Mouse (Mus musculus) forebrain, embryonic 10.5 days (tissue): ENCODE results near the gene Eid3. TPM values are rescaled to one million over a fixed set of nuclear protein-coding genes. Genes with fewer than 3 reads are reported as not detected.

ENCODE experiments used
- DNase-seq: peaks from one replicate; pipeline ENCODE4 v3.0.0-alpha.2; 2017; ENCODE audit warnings: low spot score; ENCODE audit errors: extremely low spot score
- H3K27ac ChIP-seq: fragments of 300-500 bp; sonication (generic); 2 replicates; pipeline ENCODE4 v1.5.1; 2016; ENCODE audit warnings: mild to moderate bottlenecking
- H3K27me3 ChIP-seq: fragments of 300-500 bp; sonication (generic); 2 replicates; pipeline ENCODE4 v1.6.1; 2016; ENCODE audit warnings: mild to moderate bottlenecking; ENCODE audit not compliant: poor library complexity, severe bottlenecking
- H3K36me3 ChIP-seq: fragments of 300-500 bp; sonication (generic); replicated peaks from 2 replicates; pipeline ENCODE4 v1.6.1; 2016; ENCODE audit warnings: mild to moderate bottlenecking, moderate library complexity
- H3K4me1 ChIP-seq: fragments of 300-500 bp; sonication (generic); 2 replicates; pipeline ENCODE4 v1.6.1; 2016
- H3K4me3 ChIP-seq: fragments of 300-500 bp; sonication (generic); 2 replicates; pipeline ENCODE4 v1.5.1; 2016; ENCODE audit warnings: mild to moderate bottlenecking, moderate library complexity
- H3K9me3 ChIP-seq: fragments of 300-500 bp; sonication (generic); 2 replicates; pipeline ENCODE4 v1.6.1; 2016; ENCODE audit warnings: mild to moderate bottlenecking, moderate library complexity
- WGBS: fragments of 180-500 bp; shearing (Covaris S2); methylation state at CpG from one replicate; pipeline ENCODE4 v1.1.7; 2016; 5-methylcytosine and 5-hydroxymethylcytosine counted together
- polyA plus RNA-seq: library from polyadenylated mRNA; unstranded; fragments of >200 nt; fragmentation: Nextera tagmentation; extraction: Ambion mirVana; gene quantifications from 2 replicates; pipeline ENCODE4 v1.2.1, GENCODE M21; 2016

Eid3 gene
- 0.57 and 0.66 TPM in 2 replicates for polyA plus RNA-seq

- peaks cover 94% of the 10 kb centered on the region for H3K36me3 ChIP-seq
- no peaks in the 10 kb centered on the region for H3K27me3 ChIP-seq
- peaks cover 34% of the 10 kb centered on the region for H3K4me1 ChIP-seq
- 73% methylated on average over 9 of the region's 9 CpGs for WGBS
- no peak within 1 kb of the TSS for H3K4me3 ChIP-seq
- DNase-seq = no peak
- H3K27ac ChIP-seq = no peak within 1 kb of the TSS
- no peaks in the 10 kb centered on the region for H3K9me3 ChIP-seq
Observed at GRCm38 (mm10) chr10:82866356-82866755, at the start of gene Eid3. TSS of gene Eid3 (plus strand) at chr10:82866626.

GRCm38 (mm10) chr10:82817514-82817913, 48.9 kb upstream of the Eid3 start:
- Histone ChIP-seq H3K27me3 (peaks cover 2% of the 10 kb centered on the region; the same call in 1 of the 2 replicates), H3K9me3 (no peaks in the 10 kb centered on the region; the same call in 1 of the 2 replicates), H3K4me1 (peaks cover 56% of the 10 kb centered on the region), H3K4me3 (no peak overlapping the region), H3K36me3 (no peaks in the 10 kb centered on the region), H3K27ac (peak overlapping the region; percentile 85)
- whole genome bisulfite sequencing = 34% methylated on average over 3 of the region's 3 CpGs
- DNase-seq = peak; percentile 41

- Histone ChIP-seq H3K27ac (peak overlapping the region; percentile 85), H3K9me3 (no peaks in the 10 kb centered on the region; the same call in 1 of the 2 replicates), H3K4me1 (peaks cover 56% of the 10 kb centered on the region), H3K4me3 (no peak overlapping the region), H3K36me3 (no peaks in the 10 kb centered on the region), H3K27me3 (no peaks in the 10 kb centered on the region)
- no peak for DNase-seq
- 51% methylated on average over 9 of the region's 9 CpGs for WGBS
Observed at GRCm38 (mm10) chr10:82817936-82818335, 48.5 kb upstream of the Eid3 start.

- Histone ChIP-seq H3K4me1 (peaks cover 56% of the 10 kb centered on the region), H3K36me3 (no peaks in the 10 kb centered on the region), H3K4me3 (no peak overlapping the region), H3K27ac (peak overlapping the region; percentile 85), H3K9me3 (no peaks in the 10 kb centered on the region), H3K27me3 (no peaks in the 10 kb centered on the region)
- 76% methylated on average over 6 of the region's 6 CpGs for WGBS
- DNase-seq = no peak
Observed at GRCm38 (mm10) chr10:82818661-82819060, 47.8 kb upstream of the Eid3 start.

GRCm38 (mm10) chr10:82823108-82823778, 43.2 kb upstream of the Eid3 start:
- 85% methylated on average over 14 of the region's 14 CpGs for WGBS
- no peaks in the 10 kb centered on the region for H3K36me3 ChIP-seq

GRCm38 (mm10) chr10:82823779-82824177, 42.6 kb upstream of the Eid3 start:
- H3K4me3 ChIP-seq = no peak overlapping the region
- WGBS = 75% methylated on average over 5 of the region's 5 CpGs
- H3K36me3 ChIP-seq = no peaks in the 10 kb centered on the region
- no peak overlapping the region for H3K27ac ChIP-seq
- no peaks in the 10 kb centered on the region for H3K27me3 ChIP-seq
- H3K9me3 ChIP-seq = no peaks in the 10 kb centered on the region
- DNase-seq = no peak
- peaks cover 24% of the 10 kb centered on the region for H3K4me1 ChIP-seq

More at GRCm38 (mm10) chr10:82823108-82823778, 43.2 kb upstream of the Eid3 start:
- Histone ChIP-seq H3K4me3 (no peak overlapping the region), H3K27me3 (no peaks in the 10 kb centered on the region), H3K4me1 (peaks cover 29% of the 10 kb centered on the region), H3K27ac (no peak overlapping the region), H3K9me3 (no peaks in the 10 kb centered on the region)
- DNase-seq = no peak

- no peak for DNase-seq
- Histone ChIP-seq H3K36me3 (no peaks in the 10 kb centered on the region), H3K9me3 (no peaks in the 10 kb centered on the region), H3K27me3 (no peaks in the 10 kb centered on the region), H3K4me3 (no peak overlapping the region), H3K4me1 (peaks cover 18% of the 10 kb centered on the region), H3K27ac (no peak overlapping the region)
- 81% methylated on average over 10 of the region's 10 CpGs for WGBS
Observed at GRCm38 (mm10) chr10:82824541-82824940, 41.9 kb upstream of the Eid3 start.

- no peak overlapping the region for H3K4me3 ChIP-seq
- H3K9me3 ChIP-seq = no peaks in the 10 kb centered on the region
- H3K4me1 ChIP-seq = peaks cover 18% of the 10 kb centered on the region
- H3K36me3 ChIP-seq = no peaks in the 10 kb centered on the region
- H3K27ac ChIP-seq = no peak overlapping the region
- WGBS = 68% methylated on average over 6 of the region's 6 CpGs
- H3K27me3 ChIP-seq = no peaks in the 10 kb centered on the region
- DNase-seq = no peak
Observed at GRCm38 (mm10) chr10:82826516-82826915, 39.9 kb upstream of the Eid3 start.

GRCm38 (mm10) chr10:82833926-82834325, 32.5 kb upstream of the Eid3 start, which contains the start of gene Txnrd1:
TSS of gene Txnrd1 (plus strand) at chr10:82833951.
- no peaks in the 10 kb centered on the region for H3K36me3 ChIP-seq
- H3K4me1 ChIP-seq = peaks cover 12% of the 10 kb centered on the region
- H3K27ac ChIP-seq = 0 out of 2 replicates have a peak within 1 kb of the TSS, but pooled peaks have one; percentile 2
- no peak within 1 kb of the TSS for H3K4me3 ChIP-seq
- H3K27me3 ChIP-seq = no peaks in the 10 kb centered on the region
- no peaks in the 10 kb centered on the region; the same call in 1 of the 2 replicates for H3K9me3 ChIP-seq
- 74% methylated on average over 9 of the region's 9 CpGs for WGBS
- no peak for DNase-seq

- no peak for DNase-seq
- WGBS = 84% methylated on average over 3 of the region's 3 CpGs
- Histone ChIP-seq H3K27me3 (no peaks in the 10 kb centered on the region), H3K4me3 (no peak overlapping the region), H3K36me3 (no peaks in the 10 kb centered on the region), H3K9me3 (no peaks in the 10 kb centered on the region; the same call in 1 of the 2 replicates), H3K4me1 (peaks cover 12% of the 10 kb centered on the region), H3K27ac (no peak overlapping the region)
Observed at GRCm38 (mm10) chr10:82835898-82836297, 30.5 kb upstream of the Eid3 start.

- Histone ChIP-seq H3K9me3 (no peaks in the 10 kb centered on the region), H3K27me3 (no peaks in the 10 kb centered on the region), H3K4me1 (peaks cover 12% of the 10 kb centered on the region), H3K27ac (no peak overlapping the region), H3K36me3 (no peaks in the 10 kb centered on the region), H3K4me3 (no peak overlapping the region)
- WGBS = 90% methylated on average over 7 of the region's 7 CpGs
- no peak for DNase-seq
Observed at GRCm38 (mm10) chr10:82838390-82838789, 28.0 kb upstream of the Eid3 start.

- WGBS = 66% methylated on average over 6 of the region's 6 CpGs
Observed at GRCm38 (mm10) chr10:82844090-82844489, 22.3 kb upstream of the Eid3 start.

GRCm38 (mm10) chr10:82844731-82845130, 21.7 kb upstream of the Eid3 start:
- no peak overlapping the region for H3K4me3 ChIP-seq
- H3K27ac ChIP-seq = no peak overlapping the region
- H3K9me3 ChIP-seq = no peaks in the 10 kb centered on the region
- H3K27me3 ChIP-seq = no peaks in the 10 kb centered on the region
- WGBS = 92% methylated on average over 8 of the region's 8 CpGs
- H3K36me3 ChIP-seq = no peaks in the 10 kb centered on the region
- no peak for DNase-seq
- peaks cover 8% of the 10 kb centered on the region for H3K4me1 ChIP-seq

More at GRCm38 (mm10) chr10:82844090-82844489, 22.3 kb upstream of the Eid3 start:
- no peaks in the 10 kb centered on the region for H3K27me3 ChIP-seq
- H3K36me3 ChIP-seq = no peaks in the 10 kb centered on the region
- H3K4me3 ChIP-seq = no peak overlapping the region
- peak overlapping the region; percentile 30; the same call in 1 of the 2 replicates for H3K27ac ChIP-seq
- H3K4me1 ChIP-seq = 0 out of 2 replicates have a peak, but pooled peaks cover 6% of the 10 kb centered on the region
- DNase-seq = no peak
- H3K9me3 ChIP-seq = no peaks in the 10 kb centered on the region
